Mouse (Mus musculus) layer of hippocampus, adult 9-10 months (tissue): ENCODE measurements at regions not wholly inside any gene's neighbourhood (a gene's known extent, or its start where the extent isn't known, plus 50 kb on each side); places are given as distances from the start of the nearest gene placed in this dataset.

Experiments
- DNase-seq: peaks from one replicate; pipeline ENCODE4 v3.0.0; 2022; ENCODE audit warnings: low spot score

DNA sequence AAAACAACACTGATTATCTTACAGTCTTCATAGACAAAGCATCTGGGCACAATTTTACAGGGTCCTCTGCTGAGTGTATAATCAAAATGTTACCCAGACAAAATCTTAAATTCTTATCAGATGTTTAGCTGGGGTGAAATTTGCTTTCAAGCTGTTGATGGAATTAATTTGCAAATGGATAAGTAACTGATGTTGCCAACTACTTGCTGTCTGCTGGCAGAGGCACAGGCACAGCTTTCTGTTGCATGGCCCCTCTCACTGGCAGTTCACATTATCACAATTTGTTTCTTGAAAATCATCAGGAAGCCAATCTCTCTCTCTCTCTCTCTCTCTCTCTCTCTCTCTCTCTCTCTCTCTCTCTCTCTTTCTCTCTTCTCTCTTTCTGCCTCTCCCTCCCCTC, 276.9 kb upstream of the Gm44 start:
- DNase-seq, result peak; percentile 2
